Mouse (Mus musculus) left cerebral cortex, adult 2 months (tissue): ENCODE data around the gene Stard9. TPM values are rescaled to one million over a fixed set of nuclear protein-coding genes. Genes with fewer than 3 reads are reported as not detected.
"Not testable (repeated sequence)": the region's sequence is repeated elsewhere in the genome, so short reads cannot be mapped to it uniquely, and the experiment has no call there.

ENCODE experiments used
- DNase-seq, 2 experiments: peaks; one replicate each; pipeline ENCODE4 v3.0.0; 2021 to 2022; ENCODE audit warnings: low spot score in 2 of 2, mixed read lengths in 1 of 2; ENCODE audit errors: extremely low spot score in 1 of 2
- H3K27ac ChIP-seq: fragments of 200-600 bp; 2 replicates; pipeline ENCODE4 v1.8.1; 2022
- H3K4me3 ChIP-seq: fragments of 200-600 bp; 2 replicates; pipeline ENCODE4 v1.8.1; 2022
- CTCF ChIP-seq: fragments of 200-600 bp; IDR thresholded peaks from 2 replicates; pipeline ENCODE4 v1.8.1; 2022; ENCODE audit warnings: antibody characterized with exemption, mild to moderate bottlenecking, moderate library complexity
- intact Hi-C: fragments of 180-260 bp; cut with DNase I; formaldehyde crosslinking; loops from one replicate; pipeline ENCODE4 v1.15.1; 2025
- total RNA-seq, 2 experiments: library from RNA; stranded (reverse); gene quantifications; 2 replicates each; pipeline ENCODE4 v1.2.3; 2021

Stard9 gene
- total RNA-seq, 2 experiments from 2014 or later = 10.1 to 10.8 TPM

DNA sequence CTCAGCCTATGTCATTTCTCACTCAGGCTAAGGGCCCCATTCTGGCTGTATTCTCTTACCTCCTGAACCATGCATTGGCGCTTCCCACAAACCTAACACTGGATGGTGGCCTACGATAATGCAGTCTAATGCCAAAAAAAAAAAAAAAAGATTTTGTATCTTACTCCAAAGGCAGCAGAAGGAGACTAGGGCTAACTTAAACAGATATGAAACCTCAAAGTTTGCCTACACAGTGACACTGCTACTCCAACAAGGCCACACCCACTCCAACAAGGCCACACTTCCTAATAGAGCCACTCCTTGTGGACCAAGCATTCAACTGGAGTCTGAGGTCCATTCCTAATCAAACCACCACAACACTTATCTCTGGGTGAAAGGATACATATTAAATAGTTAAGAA is 27.8 kb downstream of the Stard9 start:
- no peak for DNase-seq
- intact Hi-C loops = no loop called here
- Histone ChIP-seq H3K27ac (no peak overlapping the region), H3K4me3 (no peak overlapping the region)
- TF ChIP-seq CTCF = no peak

DNA sequence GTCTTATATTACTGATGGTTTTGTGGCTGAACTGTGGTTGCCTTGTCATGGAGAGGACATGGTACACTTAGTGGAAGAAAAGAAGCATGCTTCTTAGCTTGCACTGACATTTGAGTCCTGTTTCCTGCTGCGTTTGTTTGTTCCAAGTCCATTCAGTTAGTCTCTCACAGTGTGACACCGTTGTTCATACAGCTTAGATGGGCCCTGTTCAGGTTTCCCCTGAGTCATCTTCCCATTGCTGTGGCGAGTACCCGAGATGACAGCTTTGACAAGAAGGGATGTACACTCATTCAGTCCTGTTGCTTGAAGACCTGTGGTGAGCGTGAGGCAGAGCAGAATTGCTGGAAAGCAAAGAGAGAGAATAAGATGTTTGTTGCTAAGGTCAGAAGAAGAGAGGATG is 29.6 kb downstream of the Stard9 start:
- H3K4me3 ChIP-seq = no peak overlapping the region
- H3K27ac ChIP-seq = no peak overlapping the region
- intact Hi-C loops = no loop called here
- DNase-seq = no peak
- no peak for TF ChIP-seq CTCF

DNA sequence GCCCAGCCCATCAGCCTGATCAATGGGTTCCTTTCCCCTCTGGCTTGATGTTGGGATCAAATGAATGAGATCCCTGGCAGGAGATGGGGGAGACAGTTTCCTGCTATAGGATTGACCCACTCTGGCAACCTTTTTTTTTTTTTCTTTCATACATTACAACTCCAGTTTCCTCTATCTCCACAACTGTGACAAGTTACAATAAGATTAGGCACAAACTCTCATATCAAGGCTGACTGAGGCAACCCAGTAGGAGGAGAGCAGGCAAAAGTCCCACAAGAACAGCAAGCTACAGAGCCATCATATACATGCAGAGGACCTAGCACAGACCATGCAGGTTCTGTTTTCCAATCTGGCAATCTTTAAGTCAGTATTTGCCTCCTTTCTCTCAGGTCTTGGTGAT is 30.4 kb downstream of the Stard9 start:
- no peak for DNase-seq
- Histone ChIP-seq H3K27ac (no peak overlapping the region), H3K4me3 (no peak overlapping the region)
- no peak for TF ChIP-seq CTCF
- intact Hi-C loops = no loop called here

DNA sequence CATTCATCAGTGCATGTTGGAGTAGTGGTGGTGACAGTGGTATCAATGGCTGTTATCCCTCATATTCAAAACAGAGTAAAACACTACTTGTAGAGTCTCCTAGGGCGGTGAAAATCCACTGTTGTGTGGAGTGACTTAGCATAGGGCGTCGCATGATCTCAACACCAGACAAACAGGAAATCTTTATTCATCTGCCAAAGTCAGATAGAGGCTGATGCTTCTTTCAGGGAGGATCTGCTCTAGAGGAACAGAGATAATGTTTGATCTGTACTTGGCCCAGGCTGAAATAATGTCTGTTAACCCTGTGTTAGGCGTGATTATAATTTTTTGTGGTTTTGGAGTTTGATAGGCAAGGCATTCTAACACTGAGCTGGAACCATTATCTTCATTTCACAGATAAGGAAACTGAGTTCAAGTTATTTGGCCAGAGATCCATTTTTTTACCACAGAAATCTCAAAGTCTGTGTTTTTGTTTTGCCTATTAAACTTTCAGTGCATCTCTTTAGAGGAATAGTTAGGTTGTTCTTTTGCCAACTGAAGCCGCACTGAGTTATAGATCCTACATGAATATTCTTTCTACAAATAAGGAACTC is 31.7 kb downstream of the Stard9 start:
- intact Hi-C loops = no loop called here
- Histone ChIP-seq H3K4me3 (no peak overlapping the region), H3K27ac (no peak overlapping the region)
- no peak for TF ChIP-seq CTCF
- no peak for DNase-seq

DNA sequence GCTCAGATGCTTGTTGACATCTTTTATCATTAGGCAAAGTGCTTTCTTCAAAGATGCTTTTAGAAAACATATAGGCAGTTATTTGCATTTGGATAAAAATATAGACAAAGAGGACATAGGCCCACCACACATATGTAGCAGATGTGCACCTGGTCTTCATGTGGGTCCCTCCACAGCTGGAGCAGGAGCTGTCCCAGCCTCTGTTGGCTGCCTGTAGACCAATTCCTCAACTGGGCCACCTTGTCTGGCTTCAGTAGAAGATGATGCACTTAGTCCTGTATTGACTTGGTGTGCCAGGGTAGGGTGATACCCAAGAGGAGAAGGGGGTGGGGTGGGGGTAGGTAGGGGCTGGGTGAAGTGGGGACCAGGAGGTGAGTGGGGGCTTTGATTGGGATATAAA is 33.8 kb downstream of the Stard9 start:
- Histone ChIP-seq H3K27ac (no peak overlapping the region), H3K4me3 (no peak overlapping the region)
- intact Hi-C loops = no loop called here
- no peak for DNase-seq
- TF ChIP-seq CTCF = no peak

DNA sequence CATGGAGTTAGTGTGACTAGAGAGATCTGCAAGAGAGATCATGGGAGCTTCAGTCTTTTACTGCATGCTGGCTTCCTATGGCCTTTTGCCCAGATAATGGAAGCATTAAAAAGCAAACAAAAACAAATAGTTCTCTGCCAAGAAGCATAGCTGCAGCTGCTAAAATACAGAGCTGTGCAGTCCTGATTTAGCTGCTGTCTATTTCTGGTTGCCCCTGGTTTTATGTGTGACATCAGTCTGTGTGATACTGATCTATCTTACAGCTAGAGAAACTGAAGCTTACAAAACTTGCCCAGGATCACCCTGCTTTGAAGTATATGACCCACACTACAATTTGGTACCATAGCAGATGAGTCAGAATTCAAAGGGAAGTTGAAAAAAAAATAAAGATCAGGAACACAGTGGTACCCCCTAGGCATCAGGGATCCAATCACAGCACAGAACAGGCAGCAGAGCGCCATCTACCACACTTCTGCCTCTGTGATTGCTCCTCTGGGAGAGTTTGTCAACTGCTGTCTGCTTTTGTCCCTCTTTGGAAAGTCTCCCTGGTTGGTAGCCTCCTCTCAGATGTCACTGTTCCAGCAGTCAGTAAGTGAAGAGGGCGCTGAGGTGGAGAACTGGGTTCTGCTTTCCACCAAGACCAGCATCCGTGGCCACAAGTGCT is 34.7 kb downstream of the Stard9 start:
- TF ChIP-seq CTCF = no peak; the same call in none of the 2 replicates
- no peak overlapping the region for H3K4me3 ChIP-seq
- H3K27ac ChIP-seq = peak overlapping the region; percentile 57
- DNase-seq = no peak
- intact Hi-C loops = no loop called here

DNA sequence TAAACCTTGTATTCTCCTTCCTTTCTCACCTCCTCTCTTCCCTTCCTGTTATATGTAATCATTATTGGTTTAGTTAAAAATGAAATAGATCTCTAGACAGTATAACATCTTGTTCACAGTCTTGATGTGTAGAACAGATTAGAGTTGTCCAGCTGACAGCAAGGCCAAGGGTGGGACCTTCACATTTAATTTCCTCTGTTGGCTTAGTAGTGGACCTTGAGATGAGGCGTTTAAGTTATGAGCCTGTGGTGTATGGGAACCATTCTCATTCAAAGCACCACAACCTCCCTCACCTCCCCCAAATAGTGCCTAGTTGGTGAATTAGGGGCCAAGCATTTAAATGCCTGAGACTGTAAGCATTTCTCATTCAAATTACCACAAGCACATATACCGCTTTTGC is 38.5 kb downstream of the Stard9 start:
- TF ChIP-seq CTCF = no peak
- intact Hi-C loops = no loop called here

DNA sequence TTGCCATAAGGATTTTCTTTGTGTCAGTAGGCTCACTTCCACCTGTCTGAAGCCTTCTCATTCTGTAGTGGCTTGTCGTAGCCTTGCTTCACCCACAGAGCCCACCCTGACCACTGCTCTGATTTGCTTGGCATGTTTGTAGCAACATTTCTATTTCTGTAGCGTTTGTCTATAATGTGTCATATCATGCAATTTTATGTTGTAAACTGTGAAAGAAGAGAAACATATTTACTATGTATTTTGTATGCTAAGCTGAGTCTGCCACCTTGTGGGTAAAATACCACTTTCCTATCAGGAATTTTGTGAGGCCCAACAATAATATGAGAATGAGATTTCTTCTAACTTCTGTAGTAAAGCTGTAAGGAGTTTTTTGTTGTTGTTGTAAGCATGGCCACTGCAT is 41.3 kb downstream of the Stard9 start:
- DNase-seq = no peak
- H3K27ac ChIP-seq = no peak overlapping the region
- peak; percentile 60 for TF ChIP-seq CTCF
- intact Hi-C loops = loop anchor here (1.0 to 5.0 kb wide), 2 partner anchors 133 to 192 kb away; no protein-coding TSS in a partner anchor
- H3K4me3 ChIP-seq = no peak overlapping the region

More for the DNA sequence above, 38.5 kb downstream of the Stard9 start:
- DNase-seq = no peak
- Histone ChIP-seq H3K27ac (no peak overlapping the region), H3K4me3 (no peak overlapping the region)

DNA sequence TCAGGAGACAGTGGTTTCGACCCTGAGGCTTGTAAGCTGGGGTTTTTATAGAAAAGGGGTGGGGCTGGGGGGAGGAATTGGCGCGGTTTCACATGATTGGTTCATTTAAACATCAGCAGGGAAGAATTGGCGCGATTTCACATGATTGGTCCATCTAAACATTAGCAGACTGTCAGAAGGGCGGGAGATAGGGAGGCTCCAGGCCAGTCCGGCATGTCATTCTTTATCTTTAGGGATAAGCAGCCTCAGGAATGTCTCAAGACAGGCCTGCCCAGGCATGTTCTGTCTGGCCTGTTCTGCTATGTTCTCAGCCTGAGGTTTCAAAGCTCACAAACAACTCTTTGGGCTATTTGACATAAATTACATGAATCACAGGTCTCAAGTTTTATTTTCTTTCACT is 52.2 kb downstream of the Stard9 start:
- DNase-seq, H3K27ac ChIP-seq, H3K4me3 ChIP-seq, intact Hi-C loops: not testable (repeated sequence)

DNA sequence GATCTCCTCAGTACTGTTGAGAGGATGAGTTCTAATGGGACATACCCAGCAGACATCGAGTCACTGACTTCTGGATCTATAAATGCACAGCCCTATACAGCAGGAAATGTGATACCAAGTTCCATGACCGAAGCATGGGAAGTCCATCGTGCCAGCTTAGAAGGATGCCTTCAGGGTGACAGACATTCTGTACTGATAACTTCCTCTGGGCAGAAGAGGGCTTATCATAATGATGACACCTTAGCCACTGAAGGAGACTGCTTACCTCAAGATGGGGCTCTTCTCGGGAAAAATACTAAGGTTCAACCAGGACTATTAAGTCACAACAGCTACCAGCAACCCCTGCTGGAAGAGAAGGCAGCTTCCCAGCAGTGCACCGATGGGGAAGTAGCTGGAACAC is 68.8 kb downstream of the Stard9 start:
- intact Hi-C loops = loop anchor here (10.0 kb wide), 1 partner anchor 407 kb away; the partner anchor contains the start of gene Tgm7
- no peak for DNase-seq
- no peak for TF ChIP-seq CTCF

DNA sequence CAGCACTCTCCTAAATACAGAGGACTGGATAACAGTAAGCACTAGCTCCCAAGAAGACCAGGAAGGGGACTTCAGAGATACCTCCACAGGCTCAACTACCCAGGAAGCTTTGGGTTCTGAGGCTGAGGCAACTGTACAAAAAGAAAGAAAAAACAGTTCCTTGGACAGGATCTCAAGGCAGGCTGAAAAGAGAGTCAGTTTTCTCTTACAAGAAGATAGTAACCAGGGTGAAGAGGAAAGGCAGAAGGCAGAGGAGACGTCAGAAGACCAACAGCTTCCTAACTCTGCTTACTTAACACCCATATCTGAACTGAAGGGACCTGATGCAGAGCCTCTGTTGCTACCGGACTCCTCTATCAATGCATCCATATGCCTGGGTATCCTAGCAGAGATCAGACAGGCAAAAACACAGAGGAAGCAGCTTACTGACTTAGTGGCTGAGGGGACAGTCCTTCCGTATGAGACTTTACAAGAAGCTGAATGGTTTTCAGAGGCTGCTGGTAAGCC is 71.5 kb downstream of the Stard9 start:
- intact Hi-C loops = no loop called here
- Histone ChIP-seq H3K4me3 (no peak overlapping the region), H3K27ac (no peak overlapping the region)
- DNase-seq = no peak
- TF ChIP-seq CTCF = no peak

More for the DNA sequence above, 68.8 kb downstream of the Stard9 start:
- Histone ChIP-seq H3K4me3 (no peak overlapping the region), H3K27ac (no peak overlapping the region)

DNA sequence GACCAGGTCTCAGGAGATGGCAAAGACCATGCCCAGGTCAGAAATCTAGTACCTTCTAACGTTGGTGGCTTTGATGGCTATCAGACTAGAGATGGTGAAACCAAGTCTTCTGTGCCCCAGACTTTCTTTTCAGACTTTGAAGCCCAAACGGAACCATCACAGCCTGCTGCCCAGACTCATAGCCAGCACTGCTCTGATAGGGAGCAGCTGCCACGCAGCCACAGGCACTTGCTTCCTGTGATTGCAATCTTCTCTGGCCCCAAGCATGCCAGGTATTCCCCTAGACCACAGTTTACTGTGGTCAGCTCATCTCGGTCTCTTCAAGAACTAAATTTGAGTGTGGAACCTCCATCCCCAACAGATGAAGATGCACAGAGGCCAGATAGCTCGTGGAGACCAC is 73.8 kb downstream of the Stard9 start:
- DNase-seq = no peak
- no peak for TF ChIP-seq CTCF
- intact Hi-C loops = no loop called here
- no peak overlapping the region for H3K27ac ChIP-seq
- H3K4me3 ChIP-seq = no peak overlapping the region

DNA sequence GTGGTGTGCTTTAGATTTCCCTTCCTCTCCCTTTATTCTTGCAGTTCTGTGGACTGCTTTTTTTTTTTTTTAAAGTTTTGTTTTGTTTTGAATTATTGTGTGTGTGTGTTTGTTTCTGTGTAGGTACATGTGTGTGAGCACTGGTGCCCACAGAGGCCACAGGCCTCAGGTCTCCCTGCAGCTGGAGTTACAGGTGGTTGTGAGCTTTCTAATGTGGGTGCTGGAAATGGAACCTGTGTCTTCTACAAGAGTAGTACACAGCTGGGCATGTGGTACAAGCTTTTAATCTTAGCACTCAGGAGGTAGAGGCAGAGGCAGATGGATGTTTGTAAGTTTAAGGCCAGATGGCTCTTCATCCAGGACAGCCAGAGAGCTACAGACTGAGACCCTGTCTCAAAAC is 78.1 kb downstream of the Stard9 start:
- DNase-seq = no peak
- Histone ChIP-seq H3K4me3 (no peak overlapping the region), H3K27ac (no peak overlapping the region)
- TF ChIP-seq CTCF = no peak
- intact Hi-C loops = no loop called here
